Mouse (Mus musculus): Measurements from ENCODE around the gene Nfib.
A peak's percentile ranks its signal among the peaks of the same experiment; 100 is the strongest.

Nfib gene

DNA sequence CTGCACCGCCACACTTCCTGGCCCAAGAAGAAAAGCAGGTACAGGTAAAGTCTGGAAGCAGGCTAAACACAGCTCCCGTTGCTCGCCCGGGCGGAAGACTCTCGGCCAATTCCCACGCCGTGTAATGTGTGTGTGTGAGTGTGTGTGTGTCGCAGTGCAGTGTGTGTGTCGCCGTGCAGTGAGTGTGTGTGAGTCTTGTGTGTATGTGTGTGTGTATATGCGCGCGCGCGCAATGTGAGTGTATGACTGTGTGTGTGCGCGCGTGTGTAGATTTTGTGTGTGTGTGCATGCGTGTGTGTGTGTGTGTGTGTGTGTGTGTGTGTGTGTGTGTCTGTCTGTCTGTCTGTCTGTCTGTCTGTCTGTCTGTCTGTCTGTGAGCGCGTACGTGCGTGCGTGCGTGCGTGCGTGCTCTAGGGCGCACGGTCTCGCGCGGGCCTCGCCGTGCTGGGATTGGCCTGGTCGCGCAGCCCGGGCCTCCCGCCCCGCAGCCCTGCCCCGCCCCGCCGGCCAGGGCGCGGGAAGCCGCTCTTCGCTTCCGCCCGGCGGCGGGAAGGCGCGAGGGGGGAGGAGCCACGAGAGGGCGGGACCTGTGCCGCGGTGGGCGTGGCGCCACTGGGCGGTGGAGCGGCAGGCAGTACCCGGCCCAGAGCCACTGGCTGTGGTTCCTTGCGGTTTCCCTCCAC, 192.7 kb downstream of the Nfib start:
- DNase-seq (ENCODE audit: low spot score): peak; percentile 98

- no peak for DNase-seq (ENCODE audit: low spot score)
Observed at GRCm38 (mm10) chr4:82512335-82512734, 193.2 kb downstream of the Nfib start.

DNA sequence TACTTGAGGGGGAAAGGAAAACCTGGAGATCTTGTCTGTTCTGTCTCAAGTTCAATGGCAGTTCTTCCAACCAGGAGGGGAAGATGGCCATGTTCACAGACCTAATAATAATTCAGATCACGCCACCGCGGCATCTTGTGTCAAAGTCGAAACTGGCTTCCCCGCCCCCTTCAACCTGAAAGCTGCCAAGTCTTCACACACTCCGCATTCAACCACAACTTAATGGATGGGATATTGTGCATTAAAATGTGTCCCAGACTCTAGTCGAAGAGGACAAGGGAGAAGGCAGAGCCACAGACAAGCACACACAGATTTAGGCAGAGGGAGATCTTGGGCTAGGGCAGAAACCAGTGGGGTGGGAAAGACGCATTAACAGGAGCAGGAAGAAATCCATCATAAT, 194.0 kb downstream of the Nfib start:
- DNase-seq (ENCODE audit: low spot score): no peak

GRCm38 (mm10) chr4:82511001-82511513, 194.5 kb downstream of the Nfib start:
- no peak for DNase-seq (ENCODE audit: low spot score)

- DNase-seq (ENCODE audit: low spot score): no peak
Observed at GRCm38 (mm10) chr4:82509771-82510170, 195.8 kb downstream of the Nfib start.

DNA sequence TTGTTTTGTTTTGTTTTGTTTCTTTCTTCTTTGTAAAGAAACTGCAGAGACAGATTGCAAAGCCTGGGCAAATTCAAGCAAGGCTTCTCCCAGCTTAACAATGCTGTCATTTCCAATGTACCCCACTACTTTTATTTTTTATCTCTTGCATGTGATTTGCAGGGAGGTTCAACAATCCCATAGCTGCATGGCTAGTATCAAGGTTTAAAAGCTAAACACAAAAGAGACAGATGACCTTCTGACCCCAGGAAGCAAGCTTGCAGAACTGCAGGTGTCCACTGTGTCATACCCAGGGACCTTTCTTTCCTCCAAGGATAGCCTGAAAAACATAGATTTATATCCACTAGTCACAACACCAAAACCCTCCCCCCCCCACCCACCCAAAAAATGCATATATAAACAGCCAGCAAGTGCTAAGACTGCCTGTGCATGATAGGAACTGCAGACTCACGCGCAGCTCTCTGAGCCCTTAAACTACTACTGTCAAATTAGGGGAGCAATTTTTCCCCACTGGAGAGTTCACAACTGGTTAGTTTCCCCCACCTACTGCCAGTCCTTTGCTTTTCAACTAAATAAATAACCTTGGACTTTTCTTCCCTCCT, 196.3 kb downstream of the Nfib start:
- DNase-seq (ENCODE audit: low spot score): no peak

- no peak for DNase-seq (ENCODE audit: low spot score)
Observed at GRCm38 (mm10) chr4:82508281-82508687, 197.3 kb downstream of the Nfib start.

GRCm38 (mm10) chr4:82507541-82508280, 197.8 kb downstream of the Nfib start:
- DNase-seq (ENCODE audit: low spot score): no peak

DNA sequence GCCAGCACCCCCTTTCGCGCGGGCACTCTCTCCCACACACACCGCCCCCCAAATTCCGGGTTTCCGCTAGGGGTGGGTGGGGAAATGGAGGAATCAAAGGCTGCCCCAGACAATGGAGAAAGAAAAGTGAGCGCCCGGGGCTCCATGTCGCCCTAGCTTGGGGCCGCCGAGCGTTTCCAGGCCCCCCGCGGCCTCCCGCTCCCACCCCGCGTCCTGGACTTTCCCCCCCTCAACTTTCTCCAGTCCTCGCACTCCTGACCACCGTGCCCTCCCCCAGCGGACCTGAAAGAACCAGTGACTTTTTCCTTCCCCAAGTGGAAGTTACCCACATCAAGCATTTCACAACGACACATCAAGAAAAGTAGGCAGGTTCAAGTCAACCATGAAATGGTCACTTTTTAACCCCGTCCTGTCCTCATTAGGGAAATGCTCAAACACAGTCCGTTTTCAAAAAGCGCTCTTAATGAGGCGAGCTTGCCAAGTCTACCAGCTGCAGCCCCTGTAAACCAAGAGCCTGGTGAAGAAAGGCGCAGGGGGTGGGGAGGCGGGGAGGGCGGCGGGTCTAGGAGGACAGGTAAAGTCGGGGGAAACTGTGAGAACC, 198.7 kb downstream of the Nfib start:
- DNase-seq (ENCODE audit: low spot score): peak; percentile 41

DNA sequence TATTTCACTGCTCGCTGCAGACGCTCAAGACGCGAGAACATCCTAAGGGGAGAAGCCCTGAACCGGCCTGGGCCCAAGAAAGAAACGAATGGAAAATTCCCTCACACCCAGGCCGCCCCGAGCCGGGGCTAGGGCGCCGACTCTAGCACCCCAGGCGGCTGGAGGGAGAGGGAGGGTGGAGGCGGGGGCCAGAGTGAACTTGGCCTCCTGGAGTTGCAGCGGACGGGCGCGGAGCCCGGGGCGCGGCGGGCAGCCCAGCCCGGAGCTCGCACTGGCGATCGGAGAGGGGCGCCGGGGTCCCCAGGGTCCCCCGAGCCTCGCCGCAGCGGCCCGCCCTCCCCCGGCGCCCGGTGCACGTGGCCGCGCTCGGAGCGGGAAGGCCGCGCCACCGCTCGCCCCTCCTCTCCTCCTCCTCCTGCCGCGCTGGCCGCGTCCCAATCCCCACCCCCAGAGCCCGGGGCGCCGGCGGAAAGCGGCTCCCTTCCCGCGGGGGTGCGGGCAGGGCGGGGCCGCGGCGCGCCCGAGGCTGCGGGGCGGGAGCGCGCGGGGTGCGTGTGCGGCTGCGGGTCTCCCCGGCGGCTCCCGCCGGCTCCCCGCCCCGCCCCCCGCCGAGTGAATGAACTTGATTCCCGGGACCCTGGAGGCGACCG, 199.3 kb downstream of the Nfib start:
- peak; percentile 93 for DNase-seq (ENCODE audit: low spot score)

GRCm38 (mm10) chr4:82505121-82506031, 200.2 kb downstream of the Nfib start:
- DNase-seq (ENCODE audit: low spot score): peak; percentile 57

- DNase-seq (ENCODE audit: low spot score): peak; percentile 43
Observed at GRCm38 (mm10) chr4:82504284-82505120, 201.0 kb downstream of the Nfib start.

- no peak for DNase-seq (ENCODE audit: low spot score)
Observed at GRCm38 (mm10) chr4:82504015-82504283, 201.6 kb downstream of the Nfib start.

DNA sequence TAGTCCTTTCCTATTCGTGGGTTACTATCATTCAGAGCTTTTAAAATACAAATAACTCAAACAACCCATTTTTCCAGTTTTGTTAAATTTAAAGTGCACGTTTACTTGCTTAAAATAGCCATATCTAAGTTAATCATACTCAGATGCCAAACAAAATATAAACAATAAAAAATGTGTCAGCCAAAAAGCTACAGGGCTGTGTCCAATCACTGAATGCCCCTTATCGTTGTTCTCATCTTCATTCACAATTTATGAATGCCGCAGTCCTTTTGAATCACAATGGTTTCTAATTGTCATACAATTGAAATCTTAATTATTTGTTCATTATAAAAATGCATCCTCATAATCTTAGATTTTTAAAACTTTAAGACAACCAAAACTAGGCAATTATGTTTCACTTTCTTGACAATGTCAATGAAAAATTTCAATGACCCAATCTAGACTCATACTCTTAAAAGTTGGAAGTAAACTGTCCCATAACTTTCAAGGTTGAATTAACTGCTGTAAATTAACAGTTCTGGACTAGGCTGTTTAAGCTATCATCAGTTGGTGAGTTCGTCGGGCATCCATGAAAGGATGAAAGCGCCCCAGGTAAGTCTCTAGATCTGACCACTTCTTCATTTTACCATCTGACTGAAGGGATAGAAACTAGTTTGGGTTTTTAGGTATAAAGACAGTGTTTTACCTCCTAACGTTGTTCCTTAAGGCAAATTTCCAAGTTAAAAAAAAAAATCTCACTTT, 202.1 kb downstream of the Nfib start:
- DNase-seq (ENCODE audit: low spot score): no peak

- no peak for DNase-seq (ENCODE audit: low spot score)
Observed at GRCm38 (mm10) chr4:82502611-82503010, 202.9 kb downstream of the Nfib start.

DNA sequence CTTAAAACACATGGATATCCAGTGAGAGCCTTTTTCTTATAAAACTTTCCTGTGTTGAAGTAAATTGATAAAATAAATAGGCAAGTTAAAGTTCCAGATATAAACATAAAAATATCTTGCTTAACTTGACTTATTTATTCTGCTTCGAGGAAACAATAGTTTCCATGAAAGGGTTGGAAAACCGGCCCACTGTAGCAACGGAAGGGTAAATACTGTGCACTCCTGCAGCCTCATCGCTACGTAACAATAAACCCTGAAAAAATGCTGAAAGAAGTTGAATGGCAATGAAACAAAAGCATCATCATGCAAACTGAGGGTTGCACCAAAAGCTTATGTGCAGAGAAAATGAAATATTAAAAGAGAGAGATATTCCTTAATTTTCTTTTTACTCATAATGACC, 203.5 kb downstream of the Nfib start:
- no peak for DNase-seq (ENCODE audit: low spot score)

GRCm38 (mm10) chr4:82500578-82501098, 204.9 kb downstream of the Nfib start:
- DNase-seq (ENCODE audit: low spot score): no peak

GRCm38 (mm10) chr4:82499725-82500577, 205.6 kb downstream of the Nfib start:
- no peak for DNase-seq (ENCODE audit: low spot score)
